12 mouse cellular contexts compared by ENCODE assay signal in the genomic region with DNA sequence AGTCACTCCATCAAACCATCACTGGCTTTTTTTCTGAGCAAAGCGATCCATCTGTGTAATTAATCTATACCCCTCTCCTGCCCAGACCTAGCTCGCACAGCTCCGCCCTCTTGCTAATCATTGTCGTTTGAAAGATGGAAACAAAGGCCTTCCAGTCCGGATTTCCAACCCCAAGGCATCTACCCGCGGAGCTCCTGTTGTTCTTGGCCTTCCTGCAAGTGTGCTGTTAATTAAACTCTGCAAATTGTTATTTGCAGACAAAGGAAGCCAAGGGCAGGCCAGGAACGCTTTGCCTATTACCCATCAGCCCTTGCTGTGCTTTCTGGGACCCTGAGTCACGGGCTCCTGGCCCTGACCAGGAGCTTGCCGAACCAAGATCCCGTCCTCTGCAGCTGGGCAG.
DNase-seq lines count a peak whose midpoint lies in the region; ATAC-seq and TF ChIP-seq lines count a peak whose summit lies in the region.
"Had no signal": no experiment of that assay in that cellular context is flagged by ENCODE, and none has a peak within 500 bp of the region (broad histone marks: within the 10 kb centered on the region; RNA-seq: fewer than 3 reads in every experiment).

No protein-coding gene starts in this region.

- WGBS in kidney, embryonic 15.5 days = 18% methylated on average over 11 of the region's 11 CpGs
- 27% methylated on average over 11 of the region's 11 CpGs for WGBS in embryonic facial prominence, embryonic 13.5 days
- whole genome bisulfite sequencing in hindbrain, embryonic 12.5 days = 29% methylated on average over 11 of the region's 11 CpGs
- WGBS in midbrain, postnatal 0 days = 26% methylated on average over 11 of the region's 11 CpGs

- no peaks in the 10 kb centered on the region for H3K36me3 ChIP-seq in kidney, embryonic 15.5 days
- no peaks in the 10 kb centered on the region for H3K36me3 ChIP-seq in embryonic facial prominence, embryonic 13.5 days
- no peaks in the 10 kb centered on the region for H3K36me3 ChIP-seq in hindbrain, embryonic 12.5 days
- H3K36me3 ChIP-seq in midbrain, postnatal 0 days (ENCODE audit: insufficient read depth, low read length) = no peaks in the 10 kb centered on the region
- H3K36me3 ChIP-seq: embryonic facial prominence, embryonic 15.5 days had no signal

- no peak overlapping the region for H3K4me3 ChIP-seq in kidney, embryonic 15.5 days (replicated peaks)
- no peak overlapping the region for H3K4me3 ChIP-seq in embryonic facial prominence, embryonic 13.5 days
- no peak overlapping the region for H3K4me3 ChIP-seq in hindbrain, embryonic 12.5 days
- H3K4me3 ChIP-seq in midbrain, postnatal 0 days (ENCODE audit: low read depth, low read length) = no peak overlapping the region
- H3K4me3 ChIP-seq: embryonic facial prominence, embryonic 15.5 days had no signal

- peak overlapping the region; percentile 81 for H3K27ac ChIP-seq in kidney, embryonic 15.5 days
- H3K27ac ChIP-seq in embryonic facial prominence, embryonic 13.5 days = no peak overlapping the region; the same call in 1 of the 2 replicates
- peak overlapping the region; percentile 60 for H3K27ac ChIP-seq in hindbrain, embryonic 12.5 days
- no peak overlapping the region for H3K27ac ChIP-seq in midbrain, postnatal 0 days (ENCODE audit: low read depth, low read length)
- H3K27ac ChIP-seq: embryonic facial prominence, embryonic 15.5 days had no signal

- H3K4me1 ChIP-seq in kidney, embryonic 15.5 days = peaks cover 15% of the 10 kb centered on the region
- H3K4me1 ChIP-seq in embryonic facial prominence, embryonic 13.5 days = peaks cover 13% of the 10 kb centered on the region
- H3K4me1 ChIP-seq in hindbrain, embryonic 12.5 days = peaks cover 7% of the 10 kb centered on the region; the same call in 1 of the 2 replicates
- 0 out of 2 replicates have a peak, but pooled peaks cover 4% of the 10 kb centered on the region for H3K4me1 ChIP-seq in midbrain, postnatal 0 days (ENCODE audit: insufficient read depth, low read length)
- H3K4me1 ChIP-seq: embryonic facial prominence, embryonic 15.5 days had no signal

- H3K9me3 ChIP-seq in kidney, embryonic 15.5 days (replicated peaks) = no peaks in the 10 kb centered on the region
- no peaks in the 10 kb centered on the region for H3K9me3 ChIP-seq in embryonic facial prominence, embryonic 13.5 days
- H3K9me3 ChIP-seq in hindbrain, embryonic 12.5 days (replicated peaks) = no peaks in the 10 kb centered on the region
- no peaks in the 10 kb centered on the region for H3K9me3 ChIP-seq in midbrain, postnatal 0 days (ENCODE audit: low read length)
- H3K9me3 ChIP-seq: embryonic facial prominence, embryonic 15.5 days had no signal

- no peak for DNase-seq in kidney, postnatal 25 days
- DNase-seq in midbrain, postnatal 0 days (ENCODE audit: low spot score) = peak; percentile 54
- DNase-seq in adrenal gland, postnatal 14 days = no peak
- no peak for DNase-seq in frontal cortex, postnatal 25 days (ENCODE audit: low spot score in 2 of 2)
- DNase-seq in adipocyte (ENCODE audit: low spot score) = no peak
- DNase-seq: gastrocnemius, postnatal 25 days; lung, adult 18-20 months had no signal

- H3K27me3 ChIP-seq in kidney, embryonic 15.5 days = no peaks in the 10 kb centered on the region
- H3K27me3 ChIP-seq in embryonic facial prominence, embryonic 13.5 days = no peaks in the 10 kb centered on the region
- H3K27me3 ChIP-seq in hindbrain, embryonic 12.5 days = no peaks in the 10 kb centered on the region
- H3K27me3 ChIP-seq in midbrain, postnatal 0 days (ENCODE audit: insufficient read depth, low read length) = no peaks in the 10 kb centered on the region
- H3K27me3 ChIP-seq: embryonic facial prominence, embryonic 15.5 days had no signal

- 0 out of 2 replicates have a peak overlapping the region, but pooled peaks have one; percentile 6 for H3K4me2 ChIP-seq in kidney, embryonic 15.5 days
- H3K4me2 ChIP-seq in embryonic facial prominence, embryonic 13.5 days = no peak overlapping the region
- H3K4me2 ChIP-seq in hindbrain, embryonic 12.5 days (replicated peaks) = 0 out of 2 replicates have a peak overlapping the region, but pooled peaks have one; percentile 11
- no peak overlapping the region for H3K4me2 ChIP-seq in midbrain, postnatal 0 days (ENCODE audit: low read depth, low read length, poor library complexity, severe bottlenecking)
- H3K4me2 ChIP-seq: embryonic facial prominence, embryonic 15.5 days had no signal

- no peak overlapping the region for H3K9ac ChIP-seq in kidney, embryonic 15.5 days
- 0 out of 2 replicates have a peak overlapping the region, but pooled peaks have one; percentile 6 for H3K9ac ChIP-seq in embryonic facial prominence, embryonic 13.5 days
- no peak overlapping the region for H3K9ac ChIP-seq in hindbrain, embryonic 12.5 days
- no peak overlapping the region for H3K9ac ChIP-seq in midbrain, postnatal 0 days (replicated peaks; ENCODE audit: low read length, poor library complexity, severe bottlenecking)
- H3K9ac ChIP-seq: embryonic facial prominence, embryonic 15.5 days had no signal

- TF ChIP-seq CTCF in midbrain, postnatal 0 days (IDR thresholded peaks at IDR 0.05) = no peak

- ATAC-seq in kidney, embryonic 15.5 days (replicated peaks; ENCODE audit: low FRiP score) = peak; percentile 67; the same call in 1 of the 2 replicates
- ATAC-seq in embryonic facial prominence, embryonic 13.5 days (ENCODE audit: insufficient number of reproducible peaks, insufficient read depth, low FRiP score, low TSS enrichment, low read depth) = no peak
- ATAC-seq in hindbrain, embryonic 12.5 days (ENCODE audit: low FRiP score) = peak; percentile 58; the same call in 1 of the 2 replicates
- ATAC-seq in midbrain, postnatal 0 days (ENCODE audit: low FRiP score) = no peak
- ATAC-seq: activated CD4-positive, CD25-positive, alpha-beta regulatory T cell, adult 4 months had no signal

Comparison
In these comparisons a context has a peak if more than half of its experiments do, and no peak if none do; other contexts are left out.
1. ATAC-seq: peak in kidney, embryonic 15.5 days (single experiment) and hindbrain, embryonic 12.5 days (single experiment); none in embryonic facial prominence, embryonic 13.5 days (single experiment) and midbrain, postnatal 0 days (single experiment).
2. H3K27ac ChIP-seq: peak in kidney, embryonic 15.5 days (single experiment) and hindbrain, embryonic 12.5 days (single experiment); none in embryonic facial prominence, embryonic 13.5 days (single experiment) and midbrain, postnatal 0 days (single experiment).
3. H3K4me2 ChIP-seq: peak in kidney, embryonic 15.5 days (single experiment) and hindbrain, embryonic 12.5 days (single experiment); none in embryonic facial prominence, embryonic 13.5 days (single experiment) and midbrain, postnatal 0 days (single experiment).